Mouse (Mus musculus) myocyte (in vitro differentiated cells): ENCODE measurements around the gene Ptprt. TPM values are rescaled to one million over a fixed set of nuclear protein-coding genes. Genes with fewer than 3 reads are reported as not detected.

Experiments
- H3K27me3 ChIP-seq: one replicate; pipeline ENCODE4 v1.6.1; 2011; ENCODE audit not compliant: control insufficient read depth, insufficient read depth, insufficient read length
- H3K36me3 ChIP-seq: one replicate; pipeline ENCODE4 v1.6.1; 2011; ENCODE audit not compliant: control insufficient read depth, insufficient read depth
- H3K4me2 ChIP-seq: one replicate; pipeline ENCODE4 v1.6.1; 2011; ENCODE audit warnings: low read depth, control low read depth
- H3K4me3 ChIP-seq: one replicate; pipeline ENCODE4 v1.5.1; 2011; ENCODE audit warnings: mild to moderate bottlenecking, control low read depth, moderate library complexity
- H3K79me2 ChIP-seq: one replicate; pipeline ENCODE4 v1.6.1; 2011; ENCODE audit not compliant: control insufficient read depth, insufficient read depth
- H3ac ChIP-seq: one replicate; pipeline ENCODE4 v1.6.1; 2011; ENCODE audit not compliant: control insufficient read depth, insufficient read length
- CEBPB ChIP-seq: IDR thresholded peaks from 2 replicates; pipeline ENCODE4 v1.6.1; 2011; ENCODE audit warnings: mild to moderate bottlenecking, moderate library complexity; ENCODE audit not compliant: poor library complexity, insufficient read depth, severe bottlenecking
- E2F4 ChIP-seq: IDR thresholded peaks from one replicate; pipeline ENCODE4 v1.6.1; 2011; ENCODE audit warnings: mild to moderate bottlenecking, control low read depth, moderate library complexity; ENCODE audit not compliant: insufficient read depth
- MAX ChIP-seq: IDR thresholded peaks from one replicate; pipeline ENCODE4 v1.6.1; 2011; ENCODE audit warnings: low read depth, mild to moderate bottlenecking, control low read depth
- MYOD1 ChIP-seq, 3 experiments: IDR thresholded peaks; one replicate each; pipeline ENCODE4 v1.6.1; 2011; ENCODE audit warnings: control low read depth in 2 of 3, low read depth in 2 of 3, mild to moderate bottlenecking in 2 of 3, moderate library complexity in 1 of 3; ENCODE audit not compliant: insufficient read length in 2 of 3, control insufficient read depth in 1 of 3
- MYOG ChIP-seq, 3 experiments: IDR thresholded peaks; one replicate each; pipeline ENCODE4 v1.6.1; 2011; ENCODE audit warnings: control low read depth in 2 of 3, low read depth in 2 of 3, mild to moderate bottlenecking in 2 of 3; ENCODE audit not compliant: insufficient read length in 2 of 3, control insufficient read depth in 1 of 3, insufficient read depth in 1 of 3
- POLR2A ChIP-seq: IDR thresholded peaks from one replicate; pipeline ENCODE4 v1.6.1; 2011; ENCODE audit warnings: low read depth, mild to moderate bottlenecking, control low read depth, moderate library complexity; ENCODE audit not compliant: insufficient read length
- POLR2AphosphoS2 ChIP-seq: IDR thresholded peaks from one replicate; pipeline ENCODE4 v1.6.1; 2011; ENCODE audit warnings: low read depth, control low read depth; ENCODE audit not compliant: insufficient read length
- REST ChIP-seq: IDR thresholded peaks from one replicate; pipeline ENCODE4 v1.6.1; 2011; ENCODE audit warnings: mild to moderate bottlenecking, control low read depth, moderate library complexity; ENCODE audit not compliant: insufficient read depth, insufficient read length
- SRF ChIP-seq: IDR thresholded peaks from one replicate; pipeline ENCODE4 v1.6.1; 2011; ENCODE audit warnings: low read depth; ENCODE audit not compliant: control insufficient read depth, insufficient read length
- TCF12 ChIP-seq: IDR thresholded peaks from one replicate; pipeline ENCODE4 v1.6.1; 2011; ENCODE audit warnings: mild to moderate bottlenecking, control low read depth; ENCODE audit not compliant: poor library complexity, insufficient read depth, severe bottlenecking
- TCF3 ChIP-seq: IDR thresholded peaks from one replicate; pipeline ENCODE4 v1.6.1; 2011; ENCODE audit warnings: low read depth, control low read depth; ENCODE audit not compliant: insufficient read length
- USF1 ChIP-seq: IDR thresholded peaks from one replicate; pipeline ENCODE4 v1.6.1; 2011; ENCODE audit warnings: low read depth, mild to moderate bottlenecking, control low read depth, moderate library complexity
- polyA plus RNA-seq: library from polyadenylated mRNA; unstranded; fragments of >200 nt; fragmentation: generic; extraction: Trizol; gene quantifications from one replicate; pipeline ENCODE4 v1.2.1, GENCODE M21; 2012; ENCODE audit warnings: missing spikeins

Gene Ptprt
- polyA plus RNA-seq, 1 experiment: 0.08 TPM

- H3ac ChIP-seq: no peak overlapping the region
- no peaks in the 10 kb centered on the region for H3K79me2 ChIP-seq
- TF ChIP-seq MYOD1 (IDR thresholded peaks at IDR 0.05; ENCODE audit: control insufficient read depth in 1 of 3, insufficient read length in 2 of 3, low read depth in 2 of 3): no peak
- TF ChIP-seq CEBPB: no peak
- no peak for TF ChIP-seq E2F4
- TF ChIP-seq TCF12: no peak
- no peak for TF ChIP-seq POLR2AphosphoS2
- TF ChIP-seq POLR2A: no peak
- TF ChIP-seq SRF: no peak
- H3K4me2 ChIP-seq: no peak overlapping the region
- no peak overlapping the region for H3K4me3 ChIP-seq
- no peaks in the 10 kb centered on the region for H3K36me3 ChIP-seq
- no peaks in the 10 kb centered on the region for H3K27me3 ChIP-seq
These were observed 753.7 kb downstream of the Ptprt start for GRCm38 (mm10) chr2:161907214-161907613.

- Histone ChIP-seq H3K4me2 (no peak overlapping the region), H3K27me3 (no peaks in the 10 kb centered on the region), H3ac (no peak overlapping the region), H3K79me2 (no peaks in the 10 kb centered on the region), H3K4me3 (no peak overlapping the region), H3K36me3 (no peaks in the 10 kb centered on the region)
- no peak for TF ChIP-seq MYOG (IDR thresholded peaks at IDR 0.05; ENCODE audit: control insufficient read depth in 1 of 3, insufficient read depth in 1 of 3, insufficient read length in 2 of 3, low read depth in 2 of 3)
- no peak for TF ChIP-seq MAX
- no peak for TF ChIP-seq POLR2A
- no peak for TF ChIP-seq TCF3
- TF ChIP-seq CEBPB: no peak
- TF ChIP-seq E2F4: no peak
- TF ChIP-seq USF1: no peak
- no peak for TF ChIP-seq POLR2AphosphoS2
- no peak for TF ChIP-seq SRF
- no peak for TF ChIP-seq MYOD1 (IDR thresholded peaks at IDR 0.05; ENCODE audit: control insufficient read depth in 1 of 3, insufficient read length in 2 of 3, low read depth in 2 of 3)
- no peak for TF ChIP-seq TCF12
- no peak for TF ChIP-seq REST
These were observed 758.8 kb downstream of the Ptprt start for GRCm38 (mm10) chr2:161902196-161902595.

GRCm38 (mm10) chr2:161884446-161884845 is 776.5 kb downstream of the Ptprt start:
- Histone ChIP-seq H3K4me3 (no peak overlapping the region), H3K36me3 (no peaks in the 10 kb centered on the region), H3ac (no peak overlapping the region), H3K4me2 (no peak overlapping the region), H3K27me3 (no peaks in the 10 kb centered on the region), H3K79me2 (no peaks in the 10 kb centered on the region)
- no peak for TF ChIP-seq MYOD1 (IDR thresholded peaks at IDR 0.05; ENCODE audit: control insufficient read depth in 1 of 3, insufficient read length in 2 of 3, low read depth in 2 of 3)
- no peak for TF ChIP-seq USF1
- TF ChIP-seq REST: no peak
- TF ChIP-seq SRF: no peak
- no peak for TF ChIP-seq TCF12
- TF ChIP-seq CEBPB: no peak

- TF ChIP-seq POLR2A (no peak), MYOG (IDR thresholded peaks at IDR 0.05; ENCODE audit: control insufficient read depth in 1 of 3, insufficient read depth in 1 of 3, insufficient read length in 2 of 3, low read depth in 2 of 3) (no peak)
These were observed 778.4 kb downstream of the Ptprt start for GRCm38 (mm10) chr2:161882580-161882979.

GRCm38 (mm10) chr2:161880941-161881340 is 780.0 kb downstream of the Ptprt start:
- Histone ChIP-seq H3K4me3 (no peak overlapping the region), H3ac (no peak overlapping the region), H3K79me2 (no peaks in the 10 kb centered on the region), H3K4me2 (no peak overlapping the region), H3K27me3 (no peaks in the 10 kb centered on the region), H3K36me3 (no peaks in the 10 kb centered on the region)
- TF ChIP-seq REST (no peak), POLR2AphosphoS2 (no peak), MAX (no peak), SRF (no peak), CEBPB (no peak), MYOD1 (IDR thresholded peaks at IDR 0.05; ENCODE audit: control insufficient read depth in 1 of 3, insufficient read length in 2 of 3, low read depth in 2 of 3) (no peak), MYOG (IDR thresholded peaks at IDR 0.05; ENCODE audit: control insufficient read depth in 1 of 3, insufficient read depth in 1 of 3, insufficient read length in 2 of 3, low read depth in 2 of 3) (no peak), E2F4 (no peak), POLR2A (no peak), TCF12 (no peak), USF1 (no peak), TCF3 (no peak)

More at GRCm38 (mm10) chr2:161882580-161882979, 778.4 kb downstream of the Ptprt start:
- H3K27me3 ChIP-seq: no peaks in the 10 kb centered on the region
- H3K4me2 ChIP-seq: no peak overlapping the region
- H3K36me3 ChIP-seq: no peaks in the 10 kb centered on the region
- no peak overlapping the region for H3ac ChIP-seq
- no peaks in the 10 kb centered on the region for H3K79me2 ChIP-seq
- H3K4me3 ChIP-seq: no peak overlapping the region
